Mouse (Mus musculus): ENCODE results near the gene Il18r1. TPM values are rescaled to one million over a fixed set of nuclear protein-coding genes. Genes with fewer than 3 reads are reported as not detected.

Gene Il18r1
- polyA plus RNA-seq, 1 experiment: not detected

DNA sequence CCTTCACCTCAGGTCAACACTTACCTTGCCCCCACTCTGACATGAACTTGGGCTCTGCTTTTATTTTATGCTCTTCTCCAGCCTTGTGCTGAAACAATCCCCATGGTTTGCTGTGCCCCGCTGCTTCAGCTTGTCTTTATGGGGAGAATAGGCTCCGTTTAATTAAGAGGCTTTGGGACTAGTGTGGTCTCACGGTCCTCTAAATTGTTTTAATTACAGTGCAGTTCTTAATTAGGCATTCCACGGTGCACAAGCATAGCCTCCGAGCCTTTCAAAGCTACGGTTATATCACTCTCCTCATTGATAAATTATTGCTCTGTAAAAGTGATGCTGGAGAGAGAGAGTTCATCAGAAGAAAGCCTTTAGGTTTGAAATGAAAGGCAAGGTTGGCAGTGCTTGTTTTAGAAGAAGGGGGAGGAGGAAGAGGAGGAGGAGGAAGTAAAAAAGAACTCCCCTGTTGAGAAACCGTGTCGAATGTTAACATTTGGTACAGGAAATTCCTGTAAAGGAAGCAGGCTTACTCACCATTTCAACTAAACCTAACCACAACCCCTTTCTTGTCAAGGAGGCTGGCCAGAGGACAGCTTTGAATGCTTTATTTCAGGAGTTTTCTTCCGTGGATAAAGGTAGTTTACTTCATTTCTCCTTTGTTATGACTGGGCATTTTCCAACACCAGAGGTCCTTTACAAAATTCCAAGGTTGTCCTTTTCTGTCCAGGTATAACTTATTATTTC, 49.7 kb downstream of the Il18r1 start, which contains the start of gene Il18rap:
Il18rap (plus strand) TSS at position 512 of the 735 bp plus-strand sequence.
- TF ChIP-seq CTCF (IDR thresholded peaks at IDR 0.05; ENCODE audit: control insufficient read depth, insufficient read depth, insufficient read length) (no peak), CEBPB (IDR thresholded peaks at IDR 0.05; ENCODE audit: low read depth) (peak; percentile 49)
- Histone ChIP-seq H3ac (ENCODE audit: control insufficient read depth, insufficient read length, low read depth) (no peak within 1 kb of the TSS), H3K36me3 (ENCODE audit: control insufficient read depth, insufficient read depth) (no peaks in the 10 kb centered on the region), H3K79me2 (ENCODE audit: control insufficient read depth, insufficient read depth) (no peaks in the 10 kb centered on the region), H3K27me3 (ENCODE audit: control insufficient read depth, insufficient read depth, insufficient read length) (no peaks in the 10 kb centered on the region), H3K4me3 (ENCODE audit: insufficient read depth, poor library complexity, severe bottlenecking) (no peak within 1 kb of the TSS), H3K79me3 (ENCODE audit: low read depth) (no peaks in the 10 kb centered on the region)

DNA sequence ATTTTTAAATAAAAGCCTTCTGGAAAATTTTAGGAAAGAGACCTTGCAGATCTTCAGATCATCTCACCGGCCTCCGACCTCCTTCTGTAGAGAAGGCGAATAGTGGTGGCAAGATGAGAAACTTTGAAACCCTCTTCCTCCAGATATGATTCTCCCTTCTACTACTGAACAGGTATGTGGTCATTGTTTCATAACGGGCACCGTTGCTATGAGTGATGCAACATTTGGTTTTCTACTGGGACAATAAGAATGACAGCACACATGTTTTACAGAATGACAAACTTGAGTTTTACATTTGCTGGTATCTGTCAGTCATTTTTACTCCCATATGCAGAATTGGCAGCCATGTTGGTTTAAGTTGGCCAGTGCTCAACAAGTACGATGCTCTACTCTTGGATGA, 51.0 kb downstream of the Il18r1 start:
- H3K4me3 ChIP-seq (ENCODE audit: insufficient read depth, poor library complexity, severe bottlenecking): no peak overlapping the region
- H3K79me2 ChIP-seq (ENCODE audit: control insufficient read depth, insufficient read depth): no peaks in the 10 kb centered on the region
- H3K79me3 ChIP-seq (ENCODE audit: low read depth): no peaks in the 10 kb centered on the region
- H3K27me3 ChIP-seq (ENCODE audit: control insufficient read depth, insufficient read depth, insufficient read length): no peaks in the 10 kb centered on the region
- H3ac ChIP-seq (ENCODE audit: control insufficient read depth, insufficient read length, low read depth): no peak overlapping the region
- TF ChIP-seq FOSL1 (IDR thresholded peaks at IDR 0.05; ENCODE audit: insufficient read depth, low read length, poor library complexity, severe bottlenecking): no peak
- TF ChIP-seq MYOG (IDR thresholded peaks at IDR 0.05; ENCODE audit: control insufficient read depth, extremely low read depth, insufficient read length): no peak
- TF ChIP-seq CEBPB (IDR thresholded peaks at IDR 0.05; ENCODE audit: low read depth): no peak
- TF ChIP-seq MYOD1 (IDR thresholded peaks at IDR 0.05; ENCODE audit: control insufficient read depth, insufficient read length, low read depth): no peak
- no peak for TF ChIP-seq CTCF (IDR thresholded peaks at IDR 0.05; ENCODE audit: control insufficient read depth, insufficient read depth, insufficient read length)
- no peak for TF ChIP-seq MAX (IDR thresholded peaks at IDR 0.05)
- no peak for TF ChIP-seq USF1 (IDR thresholded peaks at IDR 0.05; ENCODE audit: low read depth)
- H3K36me3 ChIP-seq (ENCODE audit: control insufficient read depth, insufficient read depth): no peaks in the 10 kb centered on the region

DNA sequence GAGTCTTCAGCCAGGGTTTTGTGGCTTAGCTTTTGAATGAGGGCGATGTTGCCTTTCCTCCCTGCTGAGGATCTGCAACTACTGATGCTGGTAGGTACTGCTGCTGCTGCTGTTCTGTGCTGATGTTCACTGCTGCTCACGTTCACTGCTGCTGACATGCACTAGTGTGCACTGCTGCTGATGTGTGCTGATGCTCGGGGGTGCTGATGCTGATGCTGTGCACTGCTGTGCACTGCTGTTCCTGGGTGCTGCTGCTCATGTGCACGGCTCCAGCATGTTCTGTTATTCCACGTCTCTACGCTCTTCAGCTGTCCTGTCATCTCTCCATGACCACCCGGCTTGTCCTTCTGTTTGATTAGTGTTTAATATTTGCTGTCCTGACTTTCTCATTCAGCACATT, 57.6 kb downstream of the Il18r1 start:
- Histone ChIP-seq H3K4me3 (ENCODE audit: insufficient read depth, poor library complexity, severe bottlenecking) (no peak overlapping the region), H3K79me2 (ENCODE audit: control insufficient read depth, insufficient read depth) (no peaks in the 10 kb centered on the region), H3K36me3 (ENCODE audit: control insufficient read depth, insufficient read depth) (peaks cover 14% of the 10 kb centered on the region), H3K79me3 (ENCODE audit: low read depth) (no peaks in the 10 kb centered on the region), H3ac (ENCODE audit: control insufficient read depth, insufficient read length, low read depth) (no peak overlapping the region), H3K27me3 (ENCODE audit: control insufficient read depth, insufficient read depth, insufficient read length) (no peaks in the 10 kb centered on the region)
- TF ChIP-seq CEBPB (IDR thresholded peaks at IDR 0.05; ENCODE audit: low read depth) (no peak), MAX (IDR thresholded peaks at IDR 0.05) (no peak), MYOD1 (IDR thresholded peaks at IDR 0.05; ENCODE audit: control insufficient read depth, insufficient read length, low read depth) (no peak), MYOG (IDR thresholded peaks at IDR 0.05; ENCODE audit: control insufficient read depth, extremely low read depth, insufficient read length) (no peak), FOSL1 (IDR thresholded peaks at IDR 0.05; ENCODE audit: insufficient read depth, low read length, poor library complexity, severe bottlenecking) (no peak), CTCF (IDR thresholded peaks at IDR 0.05; ENCODE audit: control insufficient read depth, insufficient read depth, insufficient read length) (no peak), USF1 (IDR thresholded peaks at IDR 0.05; ENCODE audit: low read depth) (no peak)

DNA sequence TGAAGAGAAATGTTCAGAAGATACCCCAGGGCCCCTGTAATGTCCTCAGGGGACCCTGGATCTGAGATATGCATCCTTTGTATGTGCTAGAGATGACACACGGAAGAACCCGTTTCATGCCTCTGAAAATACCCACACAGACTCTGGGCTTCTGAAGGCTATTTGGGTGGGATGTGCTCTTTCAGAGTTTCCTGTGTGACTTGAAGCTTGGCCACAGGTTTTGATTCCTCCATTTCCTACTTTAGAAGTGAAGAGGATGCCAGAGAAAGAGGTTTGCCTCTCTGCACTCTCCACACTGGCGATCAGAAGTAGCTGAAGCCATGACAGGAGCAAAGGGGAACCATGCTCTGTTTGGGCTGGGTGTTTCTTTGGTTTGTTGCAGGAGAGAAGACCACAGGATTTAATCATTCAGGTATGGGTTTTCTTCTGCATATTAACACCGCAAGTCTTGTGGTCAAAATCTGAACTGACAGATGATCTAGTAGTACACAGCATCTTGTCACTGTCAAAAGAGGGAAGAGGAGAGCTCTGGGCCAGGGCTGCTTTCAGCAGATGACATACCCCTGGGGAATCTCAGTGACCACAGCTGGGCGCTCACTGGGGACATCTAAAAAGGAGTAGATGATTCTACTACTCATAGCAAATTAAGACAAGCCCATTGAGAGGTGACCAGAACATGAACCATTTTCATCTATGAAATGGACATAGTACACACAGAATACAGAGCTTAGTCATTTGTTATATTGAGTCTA, 58.8 kb downstream of the Il18r1 start:
- Histone ChIP-seq H3K79me2 (ENCODE audit: control insufficient read depth, insufficient read depth) (no peaks in the 10 kb centered on the region), H3ac (ENCODE audit: control insufficient read depth, insufficient read length, low read depth) (no peak overlapping the region), H3K36me3 (ENCODE audit: control insufficient read depth, insufficient read depth) (peaks cover 14% of the 10 kb centered on the region), H3K79me3 (ENCODE audit: low read depth) (no peaks in the 10 kb centered on the region), H3K4me3 (ENCODE audit: insufficient read depth, poor library complexity, severe bottlenecking) (no peak overlapping the region), H3K27me3 (ENCODE audit: control insufficient read depth, insufficient read depth, insufficient read length) (no peaks in the 10 kb centered on the region)
- TF ChIP-seq CEBPB (IDR thresholded peaks at IDR 0.05; ENCODE audit: low read depth) (no peak), USF1 (IDR thresholded peaks at IDR 0.05; ENCODE audit: low read depth) (no peak), MYOG (IDR thresholded peaks at IDR 0.05; ENCODE audit: control insufficient read depth, extremely low read depth, insufficient read length) (no peak), MAX (IDR thresholded peaks at IDR 0.05) (no peak), FOSL1 (IDR thresholded peaks at IDR 0.05; ENCODE audit: insufficient read depth, low read length, poor library complexity, severe bottlenecking) (no peak), CTCF (IDR thresholded peaks at IDR 0.05; ENCODE audit: control insufficient read depth, insufficient read depth, insufficient read length) (no peak), MYOD1 (IDR thresholded peaks at IDR 0.05; ENCODE audit: control insufficient read depth, insufficient read length, low read depth) (no peak)

DNA sequence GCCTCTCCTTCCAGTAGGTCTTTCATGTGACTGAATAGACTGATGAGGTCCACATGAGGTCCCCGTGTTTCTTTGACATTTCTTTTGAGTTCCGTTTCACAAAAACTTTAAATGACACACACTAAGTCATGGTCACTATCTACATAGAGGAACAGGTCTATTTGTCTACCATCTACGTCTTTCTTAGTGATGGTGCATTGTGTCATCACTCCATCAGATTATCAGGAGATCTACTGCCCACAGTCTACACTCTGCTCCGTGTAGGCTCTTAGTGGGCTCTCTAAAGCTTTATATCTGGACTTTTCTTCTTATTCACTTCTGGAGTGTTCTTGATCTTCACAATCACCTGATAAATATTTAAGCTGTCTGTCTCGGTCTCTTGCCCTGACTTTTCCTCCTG, 63.9 kb downstream of the Il18r1 start:
- H3K36me3 ChIP-seq (ENCODE audit: control insufficient read depth, insufficient read depth): peaks cover 14% of the 10 kb centered on the region
- no peaks in the 10 kb centered on the region for H3K79me3 ChIP-seq (ENCODE audit: low read depth)
- TF ChIP-seq CTCF (IDR thresholded peaks at IDR 0.05; ENCODE audit: control insufficient read depth, insufficient read depth, insufficient read length): no peak
- no peak for TF ChIP-seq MAX (IDR thresholded peaks at IDR 0.05)
- TF ChIP-seq USF1 (IDR thresholded peaks at IDR 0.05; ENCODE audit: low read depth): no peak
- no peak for TF ChIP-seq MYOD1 (IDR thresholded peaks at IDR 0.05; ENCODE audit: control insufficient read depth, insufficient read length, low read depth)
- TF ChIP-seq CEBPB (IDR thresholded peaks at IDR 0.05; ENCODE audit: low read depth): no peak
- TF ChIP-seq FOSL1 (IDR thresholded peaks at IDR 0.05; ENCODE audit: insufficient read depth, low read length, poor library complexity, severe bottlenecking): no peak
- TF ChIP-seq MYOG (IDR thresholded peaks at IDR 0.05; ENCODE audit: control insufficient read depth, extremely low read depth, insufficient read length): no peak
- no peak overlapping the region for H3ac ChIP-seq (ENCODE audit: control insufficient read depth, insufficient read length, low read depth)
- no peaks in the 10 kb centered on the region for H3K79me2 ChIP-seq (ENCODE audit: control insufficient read depth, insufficient read depth)
- H3K4me3 ChIP-seq (ENCODE audit: insufficient read depth, poor library complexity, severe bottlenecking): no peak overlapping the region
- no peaks in the 10 kb centered on the region for H3K27me3 ChIP-seq (ENCODE audit: control insufficient read depth, insufficient read depth, insufficient read length)

Measured in C2C12 (cell line).